Mouse (Mus musculus) heart, embryonic 13.5 days (tissue): ENCODE measurements around the gene Hpd. TPM values are rescaled to one million over a fixed set of nuclear protein-coding genes. Genes with fewer than 3 reads are reported as not detected.
"Not testable (repeated sequence)": the region's sequence is repeated elsewhere in the genome, so short reads cannot be mapped to it uniquely, and the experiment has no call there.

Experiments used
- ATAC-seq: fragments of 200-750 bp; cut with Nextera tagmentation; 2 replicates; pipeline ENCODE4 v1.8.0; 2017; ENCODE audit warnings: moderate TSS enrichment; ENCODE audit not compliant: insufficient number of reproducible peaks, low FRiP score, low TSS enrichment; ENCODE audit errors: extremely low read depth
- H3K27ac ChIP-seq: fragments of 300-500 bp; sonication (generic); replicated peaks from 2 replicates; pipeline ENCODE4 v1.5.1; 2015; ENCODE audit warnings: moderate library complexity, mild to moderate bottlenecking, inconsistent platforms
- H3K27me3 ChIP-seq: fragments of 300-500 bp; sonication (generic); replicated peaks from 2 replicates; pipeline ENCODE4 v1.6.1; 2015; ENCODE audit warnings: mild to moderate bottlenecking, inconsistent platforms
- H3K36me3 ChIP-seq: fragments of 300-500 bp; sonication (generic); 2 replicates; pipeline ENCODE4 v1.6.1; 2015; ENCODE audit warnings: mild to moderate bottlenecking, inconsistent platforms
- H3K4me1 ChIP-seq: fragments of 300-500 bp; sonication (generic); 2 replicates; pipeline ENCODE4 v1.6.1; 2015; ENCODE audit warnings: inconsistent platforms
- H3K4me2 ChIP-seq: fragments of 300-500 bp; sonication (generic); 2 replicates; pipeline ENCODE4 v1.6.1; 2015; ENCODE audit warnings: inconsistent platforms, mild to moderate bottlenecking, moderate library complexity
- H3K4me3 ChIP-seq: fragments of 300-500 bp; sonication (generic); 2 replicates; pipeline ENCODE4 v1.5.1; 2015; ENCODE audit warnings: moderate library complexity, mild to moderate bottlenecking, inconsistent platforms
- H3K9ac ChIP-seq: fragments of 300-500 bp; sonication (generic); 2 replicates; pipeline ENCODE4 v1.6.1; 2015; ENCODE audit warnings: inconsistent platforms, mild to moderate bottlenecking, moderate library complexity
- H3K9me3 ChIP-seq: fragments of 300-500 bp; sonication (generic); 2 replicates; pipeline ENCODE4 v1.6.1; 2016; ENCODE audit warnings: inconsistent platforms
- WGBS: fragments of 180-500 bp; shearing (Covaris S2); methylation state at CpG from one replicate; pipeline ENCODE4 v1.1.7; 2015; ENCODE audit warnings: mixed read lengths; 5-methylcytosine and 5-hydroxymethylcytosine counted together
- polyA plus RNA-seq: library from polyadenylated mRNA; unstranded; fragments of >200 nt; fragmentation: Nextera tagmentation; extraction: Ambion mirVana; gene quantifications from 2 replicates; pipeline ENCODE4 v1.2.1, GENCODE M21; 2015

The Hpd gene
- polyA plus RNA-seq, 1 experiment from 2014 or later, result 0.37 TPM

DNA sequence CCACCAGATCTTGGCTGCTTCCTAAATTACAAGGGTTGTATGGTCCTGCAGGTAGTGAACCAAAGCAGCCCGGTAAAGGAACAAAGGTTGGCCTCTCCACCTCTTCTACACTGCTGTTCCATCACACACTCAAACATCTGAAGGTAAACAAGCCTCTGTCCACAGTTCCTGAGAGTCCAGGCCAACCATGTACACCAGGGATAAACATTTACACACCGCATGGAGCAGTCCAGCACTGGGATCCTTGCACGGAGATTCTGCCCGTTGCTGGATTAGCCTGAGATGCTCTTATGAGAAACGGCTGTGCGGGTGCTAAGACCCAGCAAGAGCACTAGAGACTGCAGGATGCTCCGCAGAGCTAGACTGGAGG is 19.0 kb upstream of the Hpd start:
- ATAC-seq, result no peak
- no peaks in the 10 kb centered on the region for H3K27me3 ChIP-seq
- WGBS, result 76% methylated on average over 7 of the region's 7 CpGs

DNA sequence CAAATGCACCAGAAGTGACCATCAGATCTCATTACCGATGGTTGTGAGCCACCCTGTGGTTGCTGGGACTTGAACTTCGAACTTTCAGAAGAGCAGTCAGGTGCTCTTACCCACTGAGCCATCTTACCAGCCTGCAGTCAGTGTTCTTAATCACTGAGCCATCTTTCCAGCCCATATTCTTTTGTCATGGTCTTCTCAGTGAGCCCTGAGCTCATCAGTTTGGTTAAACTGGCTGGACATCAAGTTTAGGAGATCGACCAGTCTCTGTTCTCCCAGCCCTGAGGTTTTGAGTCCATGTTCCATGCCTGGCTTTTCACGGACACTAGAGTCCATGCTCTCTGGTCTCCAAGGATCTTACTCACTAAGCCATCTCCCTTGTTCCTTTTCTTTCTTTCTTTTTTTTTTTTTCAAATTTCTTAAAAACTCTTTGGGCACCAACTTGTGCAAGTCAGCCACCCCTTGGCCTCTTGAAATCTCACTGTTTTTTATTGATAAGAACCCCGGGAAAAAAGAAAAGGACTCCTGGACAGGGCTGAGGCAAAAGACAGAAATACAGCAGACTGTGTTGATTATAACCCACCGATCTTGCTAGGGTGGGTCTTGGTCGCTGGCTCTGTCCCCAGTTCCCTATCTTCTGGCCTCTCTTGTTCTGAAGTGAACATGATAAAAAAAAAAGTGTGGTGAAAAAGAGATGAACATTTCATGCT is 18.4 kb upstream of the Hpd start:
- ATAC-seq, H3K9ac ChIP-seq, H3K9me3 ChIP-seq, H3K27ac ChIP-seq, H3K4me2 ChIP-seq, H3K36me3 ChIP-seq, H3K4me1 ChIP-seq, H3K4me3 ChIP-seq, H3K27me3 ChIP-seq: not testable (repeated sequence)
- WGBS, result 63% methylated on average over 5 of the region's 7 CpGs

More for the DNA sequence above, 19.0 kb upstream of the Hpd start:
- no peaks in the 10 kb centered on the region for H3K9me3 ChIP-seq
- no peaks in the 10 kb centered on the region for H3K4me1 ChIP-seq
- H3K9ac ChIP-seq, result no peak overlapping the region
- no peak overlapping the region for H3K4me3 ChIP-seq
- no peaks in the 10 kb centered on the region for H3K36me3 ChIP-seq
- no peak overlapping the region for H3K4me2 ChIP-seq
- H3K27ac ChIP-seq, result no peak overlapping the region

DNA sequence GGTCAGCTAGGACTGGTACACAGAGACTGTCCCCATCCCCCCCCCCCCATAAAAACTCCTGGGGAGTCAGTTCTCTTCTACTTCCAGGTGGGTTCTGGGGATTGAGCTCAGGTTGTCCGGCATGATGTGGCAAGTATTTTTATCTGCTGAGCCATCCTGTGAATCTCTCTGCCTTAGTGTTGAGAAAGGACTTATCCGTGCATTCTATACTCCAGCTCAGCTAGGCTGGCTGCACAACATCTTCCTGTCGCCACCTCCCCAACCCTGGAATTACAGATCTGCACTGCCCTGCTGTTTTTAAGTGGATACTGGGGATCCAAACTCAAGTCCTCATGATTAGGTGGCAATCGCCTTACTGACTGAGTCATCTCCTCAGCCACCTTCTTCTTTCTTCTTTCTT is 16.0 kb upstream of the Hpd start:
- Histone ChIP-seq H3K4me1 (no peaks in the 10 kb centered on the region), H3K36me3 (no peaks in the 10 kb centered on the region), H3K9me3 (no peaks in the 10 kb centered on the region), H3K9ac (no peak overlapping the region), H3K27me3 (no peaks in the 10 kb centered on the region), H3K4me2 (no peak overlapping the region), H3K27ac (no peak overlapping the region), H3K4me3 (no peak overlapping the region)
- WGBS, result 44% methylated on average over 4 of the region's 4 CpGs
- no peak for ATAC-seq

DNA sequence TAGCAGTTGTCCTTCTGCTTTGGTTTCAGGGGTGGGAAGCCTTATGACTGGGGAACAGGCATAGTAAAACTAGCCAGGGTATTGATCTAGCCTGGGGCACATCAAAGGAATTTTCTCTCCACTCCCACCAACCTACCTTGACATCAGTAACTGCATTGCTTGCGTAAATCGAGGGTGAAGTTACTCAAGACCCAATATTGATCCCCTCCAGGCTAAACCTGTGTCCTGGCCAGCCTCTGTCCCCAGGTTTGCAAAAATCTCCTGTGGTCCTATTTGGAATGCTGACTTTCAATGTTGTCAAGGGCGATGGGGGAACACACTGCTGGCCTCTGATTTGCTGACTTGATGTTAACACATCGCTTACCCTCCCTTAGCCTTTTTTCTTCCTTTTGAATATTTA is 14.2 kb upstream of the Hpd start:
- Histone ChIP-seq H3K4me2 (no peak overlapping the region), H3K9ac (no peak overlapping the region), H3K27ac (no peak overlapping the region), H3K4me1 (no peaks in the 10 kb centered on the region), H3K27me3 (no peaks in the 10 kb centered on the region; the same call in 1 of the 2 replicates), H3K4me3 (no peak overlapping the region), H3K9me3 (no peaks in the 10 kb centered on the region), H3K36me3 (no peaks in the 10 kb centered on the region)
- WGBS, result 78% methylated on average over 4 of the region's 4 CpGs
- no peak for ATAC-seq

DNA sequence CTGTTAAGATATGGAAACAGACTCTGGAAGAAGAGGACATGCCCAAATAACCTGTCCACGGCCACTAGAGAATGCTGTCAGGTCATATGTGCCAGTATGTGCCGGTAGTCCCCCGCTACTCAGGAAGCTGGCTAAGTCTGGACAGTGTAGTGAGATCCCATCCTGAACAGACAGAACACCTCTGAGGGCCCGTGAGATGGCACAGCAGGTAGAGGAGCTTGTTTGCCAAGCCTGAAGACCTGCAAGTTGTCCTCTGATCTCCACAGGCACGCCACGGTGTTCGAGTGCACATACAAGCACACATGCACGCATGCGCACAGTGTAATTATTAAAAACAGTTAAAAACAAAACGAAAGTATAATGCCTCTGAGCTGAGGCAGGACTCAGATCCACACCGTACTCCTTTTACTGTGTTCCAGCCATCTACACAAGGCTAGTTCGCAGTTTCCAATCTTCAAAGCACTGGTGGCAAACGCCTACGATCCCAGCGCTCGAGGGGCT is 13.0 kb upstream of the Hpd start:
- 0 out of 2 replicates have a peak, but pooled peaks cover 5% of the 10 kb centered on the region for H3K9me3 ChIP-seq
- no peaks in the 10 kb centered on the region for H3K36me3 ChIP-seq
- WGBS, result 82% methylated on average over 16 of the region's 16 CpGs
- H3K4me2 ChIP-seq, result no peak overlapping the region
- no peaks in the 10 kb centered on the region; the same call in 1 of the 2 replicates for H3K27me3 ChIP-seq
- no peak for ATAC-seq
- H3K4me1 ChIP-seq, result no peaks in the 10 kb centered on the region
- H3K9ac ChIP-seq, result no peak overlapping the region
- H3K27ac ChIP-seq, result no peak overlapping the region
- H3K4me3 ChIP-seq, result no peak overlapping the region

DNA sequence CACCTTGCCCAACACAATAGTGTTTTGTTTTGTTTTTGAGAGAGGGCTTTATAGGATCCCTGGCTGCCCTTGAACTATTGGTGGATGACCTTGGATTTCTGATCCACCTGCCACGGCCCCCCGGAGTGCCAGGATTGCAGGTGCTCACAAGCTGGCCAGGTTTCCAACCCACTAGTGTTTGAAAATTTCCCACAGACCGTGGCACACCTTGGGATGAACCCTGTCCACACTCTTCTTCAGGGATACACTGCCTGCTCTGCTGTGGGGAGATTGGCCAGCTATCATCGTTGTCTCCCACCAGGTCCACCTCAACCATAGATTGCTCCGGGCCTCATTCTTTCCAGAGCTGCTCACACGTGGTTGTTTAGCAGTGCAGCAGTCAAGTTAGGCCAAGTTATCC is 12.3 kb upstream of the Hpd start:
- Histone ChIP-seq H3K9ac (no peak overlapping the region), H3K4me1 (no peaks in the 10 kb centered on the region), H3K9me3 (0 out of 2 replicates have a peak, but pooled peaks cover 5% of the 10 kb centered on the region), H3K36me3 (no peaks in the 10 kb centered on the region), H3K27ac (no peak overlapping the region), H3K27me3 (no peaks in the 10 kb centered on the region; the same call in 1 of the 2 replicates), H3K4me2 (no peak overlapping the region), H3K4me3 (no peak overlapping the region)
- WGBS, result 78% methylated on average over 6 of the region's 6 CpGs
- no peak for ATAC-seq

DNA sequence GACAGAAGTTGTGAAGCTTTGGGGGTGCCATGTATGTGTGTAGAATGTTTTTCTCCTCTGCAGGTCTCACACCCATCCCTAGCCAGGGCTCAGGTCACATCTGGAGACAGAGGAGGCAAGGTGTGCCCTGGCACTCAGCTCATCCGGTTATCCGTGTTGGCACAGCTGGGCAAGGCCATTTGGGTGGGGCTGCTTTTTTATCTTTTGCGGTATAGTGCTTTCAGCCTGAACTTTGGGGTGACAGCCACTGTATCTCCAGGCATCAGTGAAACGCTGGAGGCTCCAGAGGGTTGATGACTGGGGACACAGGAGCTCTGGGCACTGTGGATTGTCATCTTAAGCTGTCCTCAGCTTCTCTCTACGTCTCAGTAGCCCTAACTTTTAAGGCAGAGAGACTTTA is 10.9 kb upstream of the Hpd start:
- no peaks in the 10 kb centered on the region; the same call in 1 of the 2 replicates for H3K27me3 ChIP-seq
- H3K9me3 ChIP-seq, result 0 out of 2 replicates have a peak, but pooled peaks cover 5% of the 10 kb centered on the region
- 62% methylated on average over 5 of the region's 5 CpGs for WGBS
- no peak for ATAC-seq
- H3K4me1 ChIP-seq, result no peaks in the 10 kb centered on the region
- no peak overlapping the region for H3K9ac ChIP-seq
- no peak overlapping the region for H3K4me2 ChIP-seq
- no peaks in the 10 kb centered on the region for H3K36me3 ChIP-seq
- no peak overlapping the region for H3K4me3 ChIP-seq
- H3K27ac ChIP-seq, result no peak overlapping the region

DNA sequence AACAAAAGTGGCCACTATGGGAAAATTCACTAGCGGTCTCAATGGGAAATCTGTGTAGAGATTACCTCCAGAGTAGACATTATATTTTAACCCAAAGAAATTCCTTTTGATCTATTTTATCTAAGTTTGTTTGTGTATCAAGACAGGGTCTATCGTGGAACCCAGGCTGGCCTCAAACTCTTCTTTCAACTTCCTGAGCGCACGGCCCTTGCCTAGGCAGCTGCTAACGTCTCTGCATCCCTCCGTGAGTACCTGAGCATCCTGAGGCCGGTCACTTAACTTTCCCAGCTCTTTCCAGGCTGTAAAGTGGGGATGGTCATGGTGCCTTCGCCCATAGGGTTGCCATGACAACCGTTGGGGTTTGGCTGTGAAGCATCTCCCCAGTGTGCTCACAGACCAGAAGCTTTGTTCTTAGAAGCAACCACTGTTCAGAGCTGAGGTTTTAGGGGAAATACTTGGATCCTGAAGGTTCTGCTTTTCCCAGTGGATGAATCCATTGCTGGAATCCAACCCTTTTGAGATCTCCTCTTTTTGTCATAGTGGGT is 10.2 kb upstream of the Hpd start:
- ATAC-seq, result no peak
- Histone ChIP-seq H3K9me3 (0 out of 2 replicates have a peak, but pooled peaks cover 5% of the 10 kb centered on the region), H3K4me3 (no peak overlapping the region), H3K27me3 (no peaks in the 10 kb centered on the region; the same call in 1 of the 2 replicates), H3K4me1 (no peaks in the 10 kb centered on the region), H3K4me2 (no peak overlapping the region), H3K27ac (no peak overlapping the region), H3K9ac (no peak overlapping the region), H3K36me3 (no peaks in the 10 kb centered on the region)
- 56% methylated on average over 9 of the region's 9 CpGs for WGBS

DNA sequence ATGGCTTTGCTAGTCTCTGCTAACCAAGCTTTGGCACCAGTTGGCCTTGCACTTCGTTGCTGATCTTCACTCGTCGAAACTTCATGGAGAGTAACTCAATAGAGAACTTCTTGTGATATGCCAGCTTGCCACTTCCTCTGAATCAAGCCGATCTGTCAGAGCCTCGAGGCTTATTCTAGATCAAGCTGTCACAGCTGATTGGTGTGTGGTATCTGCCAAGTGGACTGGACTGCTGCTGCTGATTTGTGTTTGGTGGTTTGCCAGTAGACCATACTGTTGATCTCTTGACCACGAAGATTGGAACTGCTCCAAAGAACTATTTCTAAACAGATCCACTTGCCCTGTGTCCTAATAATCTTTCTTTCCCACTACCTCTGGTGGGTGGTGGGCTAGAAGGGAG is 8.9 kb upstream of the Hpd start:
- H3K27ac ChIP-seq, result no peak overlapping the region
- no peak overlapping the region for H3K9ac ChIP-seq
- no peak for ATAC-seq
- 54% methylated on average over 6 of the region's 6 CpGs for WGBS
- H3K9me3 ChIP-seq, result 0 out of 2 replicates have a peak, but pooled peaks cover 5% of the 10 kb centered on the region
- H3K4me3 ChIP-seq, result no peak overlapping the region
- H3K4me2 ChIP-seq, result no peak overlapping the region
- no peaks in the 10 kb centered on the region for H3K36me3 ChIP-seq
- H3K4me1 ChIP-seq, result peaks cover under 1% of the 10 kb centered on the region
- no peaks in the 10 kb centered on the region; the same call in 1 of the 2 replicates for H3K27me3 ChIP-seq

DNA sequence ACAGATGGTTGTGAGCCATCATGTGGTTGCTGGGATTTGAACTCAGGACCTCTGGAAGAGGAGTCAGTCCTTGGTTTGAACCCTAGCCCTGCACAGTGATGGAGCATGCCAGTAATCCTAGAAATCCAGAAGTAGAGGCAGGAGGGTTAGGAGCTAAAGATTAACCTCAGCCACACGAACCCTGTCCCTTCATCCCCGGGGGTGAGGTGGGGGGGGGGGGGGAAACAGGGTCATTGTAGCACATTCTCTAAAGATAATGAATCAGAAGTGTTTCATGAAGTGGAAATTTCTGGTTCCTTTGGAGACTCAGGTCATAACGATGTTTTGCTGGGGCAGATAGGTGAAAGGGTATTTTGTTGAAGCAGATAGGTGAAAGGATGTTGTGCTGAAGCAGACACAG is 8.4 kb upstream of the Hpd start:
- no peak overlapping the region for H3K27ac ChIP-seq
- H3K4me3 ChIP-seq, result no peak overlapping the region
- H3K27me3 ChIP-seq, result no peaks in the 10 kb centered on the region; the same call in 1 of the 2 replicates
- H3K36me3 ChIP-seq, result no peaks in the 10 kb centered on the region
- H3K4me2 ChIP-seq, result no peak overlapping the region
- 65% methylated on average over 3 of the region's 3 CpGs for WGBS
- no peak overlapping the region for H3K9ac ChIP-seq
- ATAC-seq, result no peak
- H3K4me1 ChIP-seq, result peaks cover 6% of the 10 kb centered on the region
- 0 out of 2 replicates have a peak, but pooled peaks cover 5% of the 10 kb centered on the region for H3K9me3 ChIP-seq

DNA sequence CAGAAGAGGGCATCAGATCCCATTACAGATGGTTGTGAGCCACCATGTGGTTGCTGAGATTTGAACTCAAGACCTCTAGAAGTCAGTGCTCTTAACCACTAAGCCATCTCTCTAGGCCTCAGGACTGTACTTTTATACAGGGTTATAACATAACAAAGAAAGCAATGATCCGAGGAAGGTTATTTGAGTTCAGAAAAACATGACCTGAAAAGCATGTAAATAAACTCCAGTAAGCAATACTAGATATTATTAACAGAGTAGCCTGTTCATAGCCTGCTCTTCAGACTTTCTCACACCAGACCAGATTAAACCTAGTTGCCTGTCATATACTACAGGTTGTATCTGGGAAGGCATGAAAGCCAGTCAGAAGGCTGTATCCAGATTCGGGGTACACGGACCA is 4.8 kb upstream of the Hpd start:
- no peak for ATAC-seq
- WGBS, result 80% methylated on average over 3 of the region's 3 CpGs

More for the DNA sequence above, 4.8 kb upstream of the Hpd start:
- Histone ChIP-seq H3K27ac (no peak overlapping the region), H3K27me3 (peaks cover 4% of the 10 kb centered on the region; the same call in 1 of the 2 replicates), H3K4me1 (peaks cover 9% of the 10 kb centered on the region), H3K4me3 (no peak overlapping the region), H3K36me3 (no peaks in the 10 kb centered on the region), H3K9me3 (0 out of 2 replicates have a peak, but pooled peaks cover 5% of the 10 kb centered on the region), H3K4me2 (no peak overlapping the region), H3K9ac (no peak overlapping the region)
